Mouse (Mus musculus) forebrain, embryonic 14.5 days (tissue): ENCODE measurements at regions not wholly inside any gene's neighbourhood (a gene's known extent, or its start where the extent isn't known, plus 50 kb on each side); places are given as distances from the start of the nearest gene placed in this dataset.

ENCODE experiments used
- ATAC-seq: fragments of 200-750 bp; cut with Nextera tagmentation; 2 replicates; pipeline ENCODE4 v1.8.0; 2017; ENCODE audit warnings: mild to moderate bottlenecking, moderate library complexity
- DNase-seq: peaks from one replicate; pipeline ENCODE4 v3.0.0-alpha.2; 2015; ENCODE audit warnings: low spot score
- H3K27ac ChIP-seq: fragments of 300-500 bp; sonication (generic); 2 replicates; pipeline ENCODE4 v1.5.1; 2014; ENCODE audit warnings: low read depth, mild to moderate bottlenecking, control low read depth, low read length, moderate library complexity
- H3K27me3 ChIP-seq: fragments of 300-500 bp; sonication (generic); replicated peaks from 2 replicates; pipeline ENCODE4 v1.6.1; 2014; ENCODE audit warnings: low read length, control low read depth, mixed read lengths; ENCODE audit not compliant: control insufficient read depth, insufficient read depth
- H3K36me3 ChIP-seq: fragments of 300-500 bp; sonication (generic); 2 replicates; pipeline ENCODE4 v1.6.1; 2014; ENCODE audit warnings: low read length, control low read depth; ENCODE audit not compliant: control insufficient read depth, insufficient read depth
- H3K4me1 ChIP-seq: fragments of 300-500 bp; sonication (generic); 2 replicates; pipeline ENCODE4 v1.6.1; 2014; ENCODE audit warnings: antibody characterized with exemption, low read length, control low read depth; ENCODE audit not compliant: control insufficient read depth, insufficient read depth
- H3K4me2 ChIP-seq: fragments of 300-500 bp; sonication (generic); 2 replicates; pipeline ENCODE4 v1.6.1; 2014; ENCODE audit warnings: mild to moderate bottlenecking, control low read depth, low read length
- H3K4me3 ChIP-seq: fragments of 300-500 bp; sonication (generic); 2 replicates; pipeline ENCODE4 v1.5.1; 2014; ENCODE audit warnings: low read depth, low read length, control low read depth
- H3K9ac ChIP-seq: fragments of 300-500 bp; sonication (generic); 2 replicates; pipeline ENCODE4 v1.6.1; 2014; ENCODE audit warnings: mild to moderate bottlenecking, low read length, control low read depth, moderate library complexity
- H3K9me3 ChIP-seq: fragments of 300-500 bp; sonication (generic); replicated peaks from 2 replicates; pipeline ENCODE4 v1.6.1; 2016; ENCODE audit warnings: low read length, control low read depth, mixed read lengths; ENCODE audit not compliant: control insufficient read depth
- WGBS: fragments of 180-500 bp; shearing (Covaris S2); extraction: QIAGEN DNeasy Blood & Tissue Kit; methylation state at CpG from one replicate; pipeline ENCODE4 v1.1.7; 2014; 5-methylcytosine and 5-hydroxymethylcytosine counted together

- DNase-seq (no peak), ATAC-seq (no peak)
- no peaks in the 10 kb centered on the region for H3K4me1 ChIP-seq
- H3K9me3 ChIP-seq: no peaks in the 10 kb centered on the region
- H3K27me3 ChIP-seq: no peaks in the 10 kb centered on the region
- 93% methylated on average over 1 of the region's 1 CpGs for WGBS
- H3K4me3 ChIP-seq: no peak overlapping the region
- no peaks in the 10 kb centered on the region for H3K36me3 ChIP-seq
- no peak overlapping the region for H3K4me2 ChIP-seq
- no peak overlapping the region for H3K27ac ChIP-seq
- H3K9ac ChIP-seq: no peak overlapping the region
Measured at GRCm38 (mm10) chr10:23004768-23005167, 184.8 kb upstream of the Tcf21 start.

- Histone ChIP-seq H3K9me3 (no peaks in the 10 kb centered on the region), H3K9ac (no peak overlapping the region), H3K27me3 (no peaks in the 10 kb centered on the region), H3K4me1 (no peaks in the 10 kb centered on the region), H3K36me3 (no peaks in the 10 kb centered on the region), H3K4me2 (no peak overlapping the region), H3K27ac (no peak overlapping the region), H3K4me3 (no peak overlapping the region)
- DNase-seq (no peak), ATAC-seq (no peak)
Measured at GRCm38 (mm10) chr10:23003686-23004085, 183.7 kb upstream of the Tcf21 start.

GRCm38 (mm10) chr10:22998561-22998960 lies 178.6 kb upstream of the Tcf21 start:
- 59% methylated on average over 2 of the region's 2 CpGs for WGBS
- Histone ChIP-seq H3K9ac (no peak overlapping the region), H3K36me3 (no peaks in the 10 kb centered on the region), H3K4me1 (no peaks in the 10 kb centered on the region), H3K4me2 (no peak overlapping the region), H3K27me3 (no peaks in the 10 kb centered on the region), H3K9me3 (no peaks in the 10 kb centered on the region), H3K27ac (no peak overlapping the region), H3K4me3 (no peak overlapping the region)
- DNase-seq: no peak
- ATAC-seq: no peak

GRCm38 (mm10) chr10:22997571-22997970 lies 177.6 kb upstream of the Tcf21 start:
- Histone ChIP-seq H3K27me3 (no peaks in the 10 kb centered on the region), H3K4me3 (no peak overlapping the region), H3K36me3 (no peaks in the 10 kb centered on the region), H3K9me3 (no peaks in the 10 kb centered on the region), H3K27ac (no peak overlapping the region), H3K4me1 (no peaks in the 10 kb centered on the region), H3K9ac (no peak overlapping the region), H3K4me2 (no peak overlapping the region)
- WGBS: 74% methylated on average over 5 of the region's 5 CpGs
- ATAC-seq (no peak), DNase-seq (no peak)

- ATAC-seq: no peak
- no peak for DNase-seq
- H3K4me3 ChIP-seq: no peak overlapping the region
- no peak overlapping the region for H3K4me2 ChIP-seq
- no peak overlapping the region for H3K9ac ChIP-seq
- no peaks in the 10 kb centered on the region for H3K9me3 ChIP-seq
- no peaks in the 10 kb centered on the region for H3K27me3 ChIP-seq
- no peak overlapping the region for H3K27ac ChIP-seq
- H3K36me3 ChIP-seq: no peaks in the 10 kb centered on the region
- no peaks in the 10 kb centered on the region for H3K4me1 ChIP-seq
- whole genome bisulfite sequencing: 91% methylated on average over 3 of the region's 3 CpGs
Measured at GRCm38 (mm10) chr10:22993158-22993557, 173.2 kb upstream of the Tcf21 start.

GRCm38 (mm10) chr10:22981798-22982197 lies 161.8 kb upstream of the Tcf21 start:
- H3K4me2 ChIP-seq: no peak overlapping the region
- no peaks in the 10 kb centered on the region for H3K27me3 ChIP-seq
- H3K4me3 ChIP-seq: no peak overlapping the region
- no peaks in the 10 kb centered on the region for H3K36me3 ChIP-seq
- H3K9ac ChIP-seq: no peak overlapping the region
- no peak overlapping the region for H3K27ac ChIP-seq
- no peaks in the 10 kb centered on the region for H3K9me3 ChIP-seq
- ATAC-seq (no peak), DNase-seq (no peak)
- 88% methylated on average over 6 of the region's 6 CpGs for WGBS
- H3K4me1 ChIP-seq: no peaks in the 10 kb centered on the region

GRCm38 (mm10) chr10:22978442-22978841 lies 158.5 kb upstream of the Tcf21 start:
- 94% methylated on average over 7 of the region's 7 CpGs for WGBS
- H3K4me3 ChIP-seq: no peak overlapping the region
- H3K4me2 ChIP-seq: no peak overlapping the region
- no peaks in the 10 kb centered on the region for H3K27me3 ChIP-seq
- no peaks in the 10 kb centered on the region for H3K4me1 ChIP-seq
- ATAC-seq (no peak), DNase-seq (no peak)
- no peaks in the 10 kb centered on the region for H3K36me3 ChIP-seq
- H3K27ac ChIP-seq: no peak overlapping the region
- H3K9me3 ChIP-seq: no peaks in the 10 kb centered on the region
- H3K9ac ChIP-seq: no peak overlapping the region

GRCm38 (mm10) chr10:22956956-22957355 lies 137.0 kb upstream of the Tcf21 start:
- 64% methylated on average over 7 of the region's 7 CpGs for WGBS

GRCm38 (mm10) chr10:22953283-22953682 lies 133.3 kb upstream of the Tcf21 start:
- no peak overlapping the region for H3K4me2 ChIP-seq
- H3K4me3 ChIP-seq: no peak overlapping the region
- DNase-seq (no peak), ATAC-seq (no peak)
- no peak overlapping the region for H3K9ac ChIP-seq
- no peaks in the 10 kb centered on the region for H3K4me1 ChIP-seq
- H3K36me3 ChIP-seq: no peaks in the 10 kb centered on the region
- no peak overlapping the region for H3K27ac ChIP-seq
- H3K27me3 ChIP-seq: no peaks in the 10 kb centered on the region
- WGBS: 29% methylated on average over 6 of the region's 6 CpGs
- no peaks in the 10 kb centered on the region for H3K9me3 ChIP-seq

More at GRCm38 (mm10) chr10:22956956-22957355, 137.0 kb upstream of the Tcf21 start:
- no peak for ATAC-seq
- Histone ChIP-seq H3K4me2 (no peak overlapping the region), H3K4me1 (no peaks in the 10 kb centered on the region), H3K4me3 (no peak overlapping the region), H3K27ac (no peak overlapping the region), H3K9ac (no peak overlapping the region), H3K9me3 (no peaks in the 10 kb centered on the region), H3K27me3 (no peaks in the 10 kb centered on the region), H3K36me3 (no peaks in the 10 kb centered on the region)
- no peak for DNase-seq

- WGBS: 75% methylated on average over 1 of the region's 1 CpGs
- H3K9ac ChIP-seq: no peak overlapping the region
- H3K4me1 ChIP-seq: no peaks in the 10 kb centered on the region
- ATAC-seq (no peak), DNase-seq (no peak)
- H3K4me3 ChIP-seq: no peak overlapping the region
- H3K36me3 ChIP-seq: no peaks in the 10 kb centered on the region
- no peaks in the 10 kb centered on the region for H3K27me3 ChIP-seq
- H3K27ac ChIP-seq: no peak overlapping the region
- H3K4me2 ChIP-seq: no peak overlapping the region
- H3K9me3 ChIP-seq: no peaks in the 10 kb centered on the region
Measured at GRCm38 (mm10) chr10:22944247-22944646, 124.3 kb upstream of the Tcf21 start.
